Mouse (Mus musculus) liver, adult (tissue): ENCODE results near the gene Myo3b.

Experiments used
- GATA4 ChIP-seq: IDR thresholded peaks from 2 replicates; pipeline ENCODE4 v1.6.1; 2014; ENCODE audit warnings: mild to moderate bottlenecking, low read length; ENCODE audit not compliant: insufficient replicate concordance

Myo3b gene

DNA sequence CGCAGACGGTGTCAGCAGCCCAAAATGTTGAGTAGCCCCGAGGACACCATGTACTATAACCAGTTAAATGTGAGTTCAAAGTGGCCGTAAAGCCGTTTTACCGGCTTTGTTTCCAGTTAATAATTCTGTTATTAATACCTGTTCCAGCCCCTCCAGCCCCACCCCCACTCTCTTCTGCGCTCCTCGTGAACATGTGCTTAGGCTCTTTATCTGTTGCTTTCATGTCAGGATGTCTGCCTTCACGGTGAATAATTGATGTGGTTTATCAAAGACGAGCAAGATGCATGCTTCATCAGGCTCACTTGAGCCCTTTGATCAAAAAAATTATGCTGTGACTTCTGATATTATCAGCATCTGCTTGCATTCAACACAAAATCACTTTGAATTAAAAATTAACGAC is 386.7 kb downstream of the Myo3b start:
- no peak for TF ChIP-seq GATA4

DNA sequence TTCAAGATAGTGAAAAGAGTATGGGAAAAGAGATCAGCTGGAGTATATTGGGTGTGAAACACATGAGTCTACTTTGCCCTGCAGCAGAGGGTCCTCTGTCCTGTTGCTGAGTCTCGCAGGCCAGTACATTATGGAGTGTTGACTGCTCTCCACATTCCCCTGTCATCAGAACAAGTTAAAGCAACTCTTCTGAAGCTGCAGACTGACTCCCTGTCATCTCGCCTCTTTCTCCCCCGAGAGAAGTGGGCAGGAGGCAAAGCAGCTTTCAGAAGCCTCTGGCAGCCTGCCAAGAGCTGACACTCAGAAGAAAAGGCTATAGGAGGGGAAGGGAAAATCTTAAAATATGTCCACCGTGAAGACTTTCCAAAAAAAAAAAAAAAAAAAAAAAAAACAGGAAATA is 404.1 kb downstream of the Myo3b start:
- TF ChIP-seq GATA4: no peak

DNA sequence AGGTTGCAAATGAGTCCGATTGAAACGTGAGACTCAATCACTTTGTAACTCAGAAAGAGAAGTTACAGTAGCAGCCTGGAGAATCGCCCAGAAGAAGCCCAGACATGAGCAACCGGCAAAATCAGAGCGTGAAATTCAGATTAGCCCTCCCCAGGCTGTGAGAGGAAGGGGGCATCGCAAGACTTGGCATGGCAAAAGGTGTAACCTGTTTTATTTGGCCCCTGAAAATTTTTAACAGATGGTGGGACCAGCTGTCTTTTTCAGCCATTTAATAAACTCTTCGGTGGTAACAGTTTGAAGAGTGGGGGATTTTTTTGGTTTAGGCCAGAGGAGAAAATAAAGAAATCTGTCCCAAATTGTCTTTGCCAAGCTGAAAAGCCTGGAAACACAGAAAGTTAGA is 405.2 kb downstream of the Myo3b start:
- TF ChIP-seq GATA4: no peak

DNA sequence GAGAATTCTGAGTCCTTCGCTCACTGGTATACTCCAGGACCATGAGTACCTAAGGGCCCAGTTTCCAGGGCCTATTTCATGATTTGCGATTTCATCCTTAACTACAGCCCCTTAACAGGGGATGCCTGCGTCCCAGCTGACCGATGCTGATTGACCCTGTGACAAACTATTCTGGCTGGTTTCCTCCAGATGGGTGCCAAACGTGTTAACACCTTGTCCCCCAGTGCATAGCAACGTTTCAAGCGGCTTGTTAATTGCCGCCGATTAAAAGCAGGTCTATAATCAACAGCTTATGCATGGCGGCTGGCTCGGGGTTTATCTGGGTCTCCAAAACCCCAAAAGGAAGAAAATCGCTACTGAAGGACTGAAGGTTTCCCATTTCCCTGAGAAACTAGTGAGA is 417.3 kb downstream of the Myo3b start:
- no peak for TF ChIP-seq GATA4

DNA sequence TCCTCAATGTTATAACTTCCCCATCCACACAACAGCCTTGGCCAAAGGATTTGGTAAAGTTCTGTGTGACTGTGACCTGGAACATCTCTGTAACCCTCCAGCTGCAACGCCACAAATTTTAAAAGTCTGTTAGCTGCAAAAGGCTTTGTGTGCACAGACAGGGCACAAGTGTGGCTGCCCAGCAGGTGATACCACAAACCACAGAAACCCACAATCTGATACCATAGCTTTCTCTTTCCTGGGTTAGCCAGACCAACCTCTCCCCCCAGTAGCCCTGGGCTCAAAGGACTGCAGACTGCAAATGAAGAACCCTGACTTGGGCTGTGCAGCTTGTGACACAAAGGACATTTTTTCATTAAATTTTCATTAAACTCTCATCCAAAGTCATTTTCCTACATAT is 424.7 kb downstream of the Myo3b start:
- no peak for TF ChIP-seq GATA4

DNA sequence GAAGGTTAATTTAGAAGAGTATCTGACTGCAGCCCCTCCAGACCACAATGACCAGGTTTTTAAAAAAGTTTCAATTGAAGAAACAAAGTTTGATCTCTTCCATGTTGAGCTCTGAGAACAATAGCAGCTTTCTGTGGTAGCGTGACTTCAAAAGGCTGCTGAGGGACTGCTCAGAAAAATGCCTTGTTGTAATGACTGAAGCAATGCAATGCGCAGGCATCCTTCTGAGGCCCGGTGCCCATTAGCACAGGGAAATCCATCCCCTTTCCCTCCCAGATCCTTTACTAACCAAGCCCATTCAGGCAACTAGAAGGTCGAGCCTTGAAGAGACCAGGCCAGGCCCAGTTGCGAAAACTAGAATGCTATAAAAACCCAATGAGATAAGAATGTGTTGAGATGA is 432.2 kb downstream of the Myo3b start:
- TF ChIP-seq GATA4: no peak

DNA sequence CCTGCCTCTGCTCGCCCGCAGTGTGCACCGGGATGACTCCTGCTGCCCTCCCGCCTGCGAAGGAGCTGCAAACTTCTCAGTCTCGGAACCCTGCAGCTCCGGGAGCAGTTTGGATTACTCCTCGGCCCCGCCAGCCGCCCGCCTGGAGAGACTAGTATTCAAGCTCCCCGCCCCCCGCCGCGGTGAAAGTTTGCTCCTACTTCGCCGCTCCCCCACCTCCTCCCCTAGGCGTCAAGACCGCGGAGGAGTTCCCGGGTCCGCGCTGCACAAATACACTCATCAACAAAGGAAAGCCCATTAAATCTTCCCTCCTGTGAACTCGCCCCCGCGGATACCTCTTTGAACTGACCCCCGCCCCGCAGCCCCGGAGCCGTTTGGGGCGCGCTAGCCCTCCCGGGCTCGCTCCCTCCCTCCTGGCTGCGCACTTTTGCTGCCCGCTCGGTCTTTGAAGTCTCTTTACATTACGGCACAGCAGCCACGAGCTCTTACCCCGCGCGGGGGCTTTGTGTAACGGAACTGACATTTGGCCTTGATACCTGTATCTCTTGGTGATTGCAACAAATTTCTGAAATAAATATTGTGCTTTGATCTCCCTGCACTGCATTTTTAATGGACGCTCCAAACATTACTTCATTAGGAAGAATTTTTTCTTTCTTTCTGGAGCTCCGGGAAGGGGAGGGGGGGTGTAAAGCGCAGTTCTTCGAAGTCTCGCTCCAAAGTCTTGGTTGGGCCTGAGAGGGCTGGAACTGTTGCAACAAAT is 433.1 kb downstream of the Myo3b start:
- TF ChIP-seq GATA4: no peak
